Mouse (Mus musculus): ENCODE measurements around the gene Cacna1d. TPM values are rescaled to one million over a fixed set of nuclear protein-coding genes. Genes with fewer than 3 reads are reported as not detected.

Cacna1d gene
- total and polyA plus RNA-seq, 3 experiments: not detected

- H3K36me3 ChIP-seq (ENCODE audit: control insufficient read depth in 1 of 2, insufficient read depth in 2 of 2, low read length in 2 of 2): no peaks in the 10 kb centered on the region
- TF ChIP-seq CHD1 (IDR thresholded peaks at IDR 0.05; ENCODE audit: low read depth, low read length): no peak
- H3K4me3 ChIP-seq (ENCODE audit: control insufficient read depth in 1 of 2, insufficient read depth in 1 of 2, low read depth in 2 of 2, low read length in 2 of 2): no peak overlapping the region
- H3K4me1 ChIP-seq (ENCODE audit: control insufficient read depth in 1 of 2, insufficient read depth in 2 of 2, low read length in 2 of 2): no peaks in the 10 kb centered on the region
- H3K27ac ChIP-seq (ENCODE audit: control insufficient read depth, low read depth, low read length): no peak overlapping the region
- no peak overlapping the region for H3K9ac ChIP-seq (ENCODE audit: control insufficient read depth, low read depth, low read length, poor library complexity, severe bottlenecking)
- DNase-seq (ENCODE audit: low read depth, low spot score): no peak
- H3K79me2 ChIP-seq (ENCODE audit: control insufficient read depth, insufficient read depth, low read length, poor library complexity): no peaks in the 10 kb centered on the region
- no peaks in the 10 kb centered on the region; a peak in 1 of 4 replicates for H3K27me3 ChIP-seq (ENCODE audit: control insufficient read depth in 1 of 2, insufficient read depth in 2 of 2, low read length in 2 of 2)
- no peaks in the 10 kb centered on the region for H3K9me3 ChIP-seq (replicated peaks; ENCODE audit: insufficient read depth, low read length)
These were observed 479.2 kb downstream of the Cacna1d start for GRCm38 (mm10) chr14:30011886-30012560.

GRCm38 (mm10) chr14:30009864-30010560, 481.2 kb downstream of the Cacna1d start:
- H3K36me3 ChIP-seq (ENCODE audit: control insufficient read depth in 1 of 2, insufficient read depth in 2 of 2, low read length in 2 of 2): no peaks in the 10 kb centered on the region
- DNase-seq (ENCODE audit: low read depth, low spot score): no peak
- H3K27me3 ChIP-seq (ENCODE audit: control insufficient read depth in 1 of 2, insufficient read depth in 2 of 2, low read length in 2 of 2): no peaks in the 10 kb centered on the region; a peak in 1 of 4 replicates
- TF ChIP-seq RCOR1 (IDR thresholded peaks at IDR 0.05; ENCODE audit: low read depth, low read length): no peak
- TF ChIP-seq CHD1 (IDR thresholded peaks at IDR 0.05; ENCODE audit: low read depth, low read length): no peak
- no peaks in the 10 kb centered on the region for H3K79me2 ChIP-seq (ENCODE audit: control insufficient read depth, insufficient read depth, low read length, poor library complexity)
- no peaks in the 10 kb centered on the region for H3K9me3 ChIP-seq (replicated peaks; ENCODE audit: insufficient read depth, low read length)
- H3K27ac ChIP-seq (ENCODE audit: control insufficient read depth, low read depth, low read length): no peak overlapping the region
- H3K9ac ChIP-seq (ENCODE audit: control insufficient read depth, low read depth, low read length, poor library complexity, severe bottlenecking): no peak overlapping the region
- no peaks in the 10 kb centered on the region for H3K4me1 ChIP-seq (ENCODE audit: control insufficient read depth in 1 of 2, insufficient read depth in 2 of 2, low read length in 2 of 2)
- no peak overlapping the region for H3K4me3 ChIP-seq (ENCODE audit: control insufficient read depth in 1 of 2, insufficient read depth in 1 of 2, low read depth in 2 of 2, low read length in 2 of 2)

DNA sequence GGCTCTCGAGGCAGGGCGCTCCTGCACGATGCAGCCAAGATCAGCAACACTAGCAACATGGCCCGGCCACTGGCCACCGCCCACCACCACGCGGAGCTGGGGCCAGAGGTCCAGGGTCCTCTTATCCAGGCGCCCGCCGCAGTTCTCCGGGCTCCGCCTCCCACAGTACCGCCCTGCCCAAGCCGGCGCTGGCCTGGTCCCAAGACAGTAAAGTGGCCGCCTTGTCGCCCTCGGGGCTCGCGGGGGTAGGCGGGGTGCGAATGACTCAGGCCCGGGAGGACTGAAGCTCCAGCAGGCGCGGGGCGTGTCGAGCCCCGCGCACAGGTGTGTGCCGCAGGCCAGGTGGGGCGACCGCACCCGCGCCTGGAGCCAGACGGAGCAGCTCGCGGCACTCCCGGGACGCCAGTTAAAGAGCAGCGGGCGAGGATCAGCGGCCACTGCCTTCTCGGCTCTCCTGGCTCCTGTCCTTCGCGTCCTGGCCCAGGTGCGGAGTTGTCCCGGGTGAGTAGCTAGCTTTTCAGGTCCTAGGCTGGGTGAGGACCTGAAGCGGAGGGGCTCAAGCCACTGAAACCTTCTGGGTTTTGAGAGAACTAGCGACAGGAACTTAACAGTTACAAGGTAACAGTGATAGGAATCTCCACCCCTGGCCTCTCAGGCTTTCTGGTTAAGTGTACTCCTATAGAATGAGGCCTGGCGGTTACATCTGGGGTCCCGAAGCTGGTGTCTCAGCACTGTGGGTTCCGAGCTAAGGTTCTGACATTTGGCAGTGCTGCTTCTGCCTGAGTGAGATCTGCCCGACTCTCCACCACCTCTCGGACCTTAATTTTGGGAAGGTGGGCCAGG, 482.3 kb downstream of the Cacna1d start, which contains the start of the genes Il17rb and Chdh:
TSS of gene Il17rb (minus strand) at position 164 of the 843 bp plus-strand sequence.
TSS of gene Chdh (plus strand) at position 291 of the 843 bp plus-strand sequence.
- no peaks in the 10 kb centered on the region for H3K27me3 ChIP-seq (ENCODE audit: control insufficient read depth in 1 of 2, insufficient read depth in 2 of 2, low read length in 2 of 2)
- no peak within 1 kb of the TSS for H3K4me3 ChIP-seq (ENCODE audit: control insufficient read depth in 1 of 2, insufficient read depth in 1 of 2, low read depth in 2 of 2, low read length in 2 of 2)
- H3K27ac ChIP-seq (ENCODE audit: control insufficient read depth, low read depth, low read length): no peak within 1 kb of the TSS
- H3K36me3 ChIP-seq (ENCODE audit: control insufficient read depth in 1 of 2, insufficient read depth in 2 of 2, low read length in 2 of 2): no peaks in the 10 kb centered on the region
- H3K4me1 ChIP-seq (ENCODE audit: control insufficient read depth in 1 of 2, insufficient read depth in 2 of 2, low read length in 2 of 2): no peaks in the 10 kb centered on the region
- TF ChIP-seq MYB (IDR thresholded peaks at IDR 0.05; ENCODE audit: low read depth, low read length) (no peak), ZC3H11A (IDR thresholded peaks at IDR 0.05; ENCODE audit: low read depth, low read length) (no peak), POLR2AphosphoS2 (IDR thresholded peaks at IDR 0.05; ENCODE audit: low read length) (no peak), SMC3 (IDR thresholded peaks at IDR 0.05; ENCODE audit: low read depth, low read length) (no peak), UBTF (IDR thresholded peaks at IDR 0.05; ENCODE audit: borderline replicate concordance, insufficient read depth, low read depth, low read length) (no peak), RAD21 (IDR thresholded peaks at IDR 0.05; ENCODE audit: low read depth, low read length) (no peak), MEF2A (IDR thresholded peaks at IDR 0.05; ENCODE audit: extremely low read depth, insufficient replicate concordance, low read depth, low read length, poor library complexity, severe bottlenecking) (no peak), TBP (IDR thresholded peaks at IDR 0.05; ENCODE audit: low read depth, low read length) (no peak), MXI1 (IDR thresholded peaks at IDR 0.05; ENCODE audit: low read depth, low read length) (no peak), MAFK (IDR thresholded peaks at IDR 0.05; ENCODE audit: borderline replicate concordance, low read depth, low read length) (no peak), RCOR1 (IDR thresholded peaks at IDR 0.05; ENCODE audit: low read depth, low read length) (no peak), MAZ (IDR thresholded peaks at IDR 0.05; ENCODE audit: low read depth, low read length) (no peak), GATA1 (IDR thresholded peaks at IDR 0.05; ENCODE audit: low read depth, low read length) (no peak), SIN3A (IDR thresholded peaks at IDR 0.05; ENCODE audit: low read length) (no peak)
- no peaks in the 10 kb centered on the region for H3K79me2 ChIP-seq (ENCODE audit: control insufficient read depth, insufficient read depth, low read length, poor library complexity)
- no peak for DNase-seq (ENCODE audit: low read depth, low spot score)
- H3K9ac ChIP-seq (ENCODE audit: control insufficient read depth, low read depth, low read length, poor library complexity, severe bottlenecking): no peak within 1 kb of the TSS
- no peaks in the 10 kb centered on the region for H3K9me3 ChIP-seq (replicated peaks; ENCODE audit: insufficient read depth, low read length)

Data from MEL (cell line).